Mouse (Mus musculus): ENCODE measurements around the gene Cdkn1c. TPM values are rescaled to one million over a fixed set of nuclear protein-coding genes. Genes with fewer than 3 reads are reported as not detected.

Cdkn1c gene
- total RNA-seq, 2 experiments from 2014 or later, result 10.7 to 11.4 TPM

DNA sequence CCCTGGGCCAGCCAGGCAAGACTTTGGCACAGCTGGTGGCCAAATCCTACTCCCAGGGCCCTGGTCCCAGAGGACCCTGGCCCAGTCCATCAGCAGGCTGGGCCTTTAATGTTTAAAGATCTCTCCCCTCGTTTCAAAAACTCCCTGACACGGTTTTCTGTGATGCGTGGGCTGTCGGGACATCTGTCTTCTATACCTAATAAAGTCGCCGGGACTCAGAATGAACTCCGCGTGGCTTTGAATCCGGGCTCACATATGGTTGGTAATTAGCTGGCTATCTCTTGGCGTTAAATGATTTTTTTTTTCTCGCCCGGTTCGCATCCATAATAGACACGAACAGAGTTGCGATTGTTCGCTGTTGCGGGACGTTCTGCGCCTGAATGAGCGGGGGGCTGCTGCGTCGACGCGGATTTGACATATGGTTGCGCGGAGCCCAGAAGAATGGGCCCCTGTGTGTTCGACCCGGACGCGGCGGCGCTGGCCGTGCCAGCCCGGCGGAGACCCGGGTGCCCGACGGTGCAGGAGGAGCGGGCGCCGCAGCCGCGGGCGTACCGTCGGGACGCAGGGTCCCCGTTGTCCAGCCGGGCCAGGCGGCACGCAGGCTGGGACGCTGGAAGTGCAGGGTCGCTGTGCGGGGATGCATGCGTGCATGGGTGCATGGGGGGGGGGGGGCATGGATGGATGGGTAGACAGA lies 15.7 kb downstream of the Cdkn1c start:
- DNase-seq (ENCODE audit: low spot score in 2 of 2), result no peak
- intact Hi-C loops (cut with DNase I), result no loop called here

DNA sequence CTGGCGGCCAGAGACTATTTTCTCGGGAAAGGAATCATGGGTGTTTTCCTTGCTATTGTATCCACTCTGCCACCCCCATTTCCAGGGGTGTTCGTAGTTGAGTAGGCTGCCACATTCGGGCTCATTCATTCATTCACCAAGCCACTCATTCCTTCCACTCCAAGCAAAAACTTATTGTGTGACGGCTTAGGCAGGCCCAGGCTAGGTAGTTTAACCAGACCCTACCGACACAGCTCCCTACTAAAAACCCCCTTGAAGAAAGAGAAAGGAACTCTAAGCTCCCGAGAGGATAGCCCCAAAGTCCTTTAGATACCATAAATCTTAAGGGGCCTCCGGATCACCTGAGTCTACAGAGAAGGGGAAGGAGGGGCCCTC lies 16.3 kb downstream of the Cdkn1c start:
- intact Hi-C loops (cut with DNase I), result no loop called here
- no peak for DNase-seq (ENCODE audit: low spot score in 2 of 2)

DNA sequence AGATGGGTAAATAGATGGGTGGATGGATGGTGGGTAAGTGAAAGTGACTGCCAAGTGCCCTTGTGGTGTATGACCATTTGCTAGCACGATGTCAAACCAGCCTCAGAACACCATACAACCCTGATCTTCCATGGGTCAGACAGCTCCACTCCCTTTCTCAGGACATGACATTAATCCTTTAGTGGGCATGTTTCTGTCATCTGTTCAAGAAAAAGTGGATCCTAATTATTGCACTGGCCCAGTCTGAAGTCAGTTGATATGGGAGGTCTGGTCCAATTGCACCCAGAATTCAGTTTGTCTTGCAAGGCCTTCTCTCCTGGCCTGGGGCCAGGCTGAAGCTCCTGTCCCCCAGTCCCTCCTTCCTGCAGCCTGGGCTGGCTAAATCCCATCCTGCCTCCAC lies 21.9 kb downstream of the Cdkn1c start:
- intact Hi-C loops (cut with DNase I), result no loop called here

DNA sequence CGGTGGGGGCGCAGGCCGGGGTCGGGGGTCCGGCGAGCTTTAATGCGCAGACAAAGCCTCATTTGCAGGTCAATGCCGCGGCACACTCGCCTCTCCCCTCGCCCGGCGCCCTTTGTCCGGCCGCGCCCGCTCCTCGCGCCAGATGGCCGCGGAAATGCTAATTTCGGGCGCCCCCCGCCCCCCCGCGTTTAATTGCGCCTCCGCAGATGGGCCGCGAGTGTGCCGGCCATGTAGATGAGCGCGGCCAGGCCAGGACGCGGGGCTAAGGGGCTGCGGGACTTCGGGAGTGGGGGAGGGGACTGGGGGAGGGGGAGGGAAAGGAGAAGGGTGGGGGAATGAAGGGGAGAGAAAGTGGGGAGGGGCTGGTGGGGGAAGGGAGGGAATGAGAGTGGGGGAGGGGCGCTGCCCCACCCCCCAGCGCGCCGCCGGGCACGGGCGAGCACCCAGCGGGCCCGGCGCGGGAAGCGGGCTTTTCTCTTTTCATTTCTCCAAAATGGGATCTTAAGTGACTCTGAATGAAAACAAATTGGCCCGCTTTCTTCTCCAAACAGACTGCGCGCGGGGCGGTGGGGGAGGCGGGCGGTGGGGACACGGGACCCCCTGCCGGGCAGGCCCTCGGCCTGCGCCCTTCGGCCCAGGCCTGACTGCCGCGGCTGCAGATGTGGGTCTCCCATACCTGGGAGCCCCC lies 22.8 kb downstream of the Cdkn1c start:
- no peak for DNase-seq (ENCODE audit: low spot score in 2 of 2)

More for the DNA sequence above, 21.9 kb downstream of the Cdkn1c start:
- DNase-seq (ENCODE audit: low spot score in 2 of 2), result no peak

DNA sequence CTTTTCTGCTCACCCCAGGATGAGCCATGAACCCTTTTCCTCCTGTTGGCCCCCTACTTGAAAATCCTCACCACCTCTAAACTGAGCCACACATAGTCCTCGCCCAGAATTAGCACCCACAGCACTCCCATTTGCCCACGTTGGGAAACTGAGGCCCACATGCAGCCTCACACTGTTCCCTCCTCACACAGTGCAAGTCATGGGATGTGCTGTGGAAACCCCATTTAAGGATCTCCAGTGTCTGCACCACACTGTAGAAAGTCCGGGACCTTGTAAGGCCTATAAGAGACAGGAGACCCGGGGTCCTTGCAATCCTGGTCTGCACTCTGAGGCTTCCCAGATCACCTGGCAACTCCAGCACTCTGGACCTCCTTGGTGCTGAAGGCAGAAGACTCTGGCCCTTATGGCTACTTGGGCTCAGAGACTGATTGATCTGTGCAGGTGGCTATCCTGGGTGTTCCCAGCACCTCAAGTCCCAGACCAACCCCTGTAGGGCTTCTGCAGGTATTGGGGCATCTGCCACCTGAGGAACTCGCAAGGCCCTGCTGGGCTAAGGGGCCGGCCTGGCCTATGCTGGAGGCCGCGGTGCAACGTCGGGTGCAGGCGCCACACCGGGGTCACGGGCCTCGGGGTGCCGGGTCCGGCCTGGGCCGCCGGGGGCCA lies 23.5 kb downstream of the Cdkn1c start:
- intact Hi-C loops (cut with DNase I), result no loop called here
- DNase-seq (ENCODE audit: low spot score in 2 of 2), result no peak

More for the DNA sequence above, 22.8 kb downstream of the Cdkn1c start:
- intact Hi-C loops (cut with DNase I), result no loop called here

DNA sequence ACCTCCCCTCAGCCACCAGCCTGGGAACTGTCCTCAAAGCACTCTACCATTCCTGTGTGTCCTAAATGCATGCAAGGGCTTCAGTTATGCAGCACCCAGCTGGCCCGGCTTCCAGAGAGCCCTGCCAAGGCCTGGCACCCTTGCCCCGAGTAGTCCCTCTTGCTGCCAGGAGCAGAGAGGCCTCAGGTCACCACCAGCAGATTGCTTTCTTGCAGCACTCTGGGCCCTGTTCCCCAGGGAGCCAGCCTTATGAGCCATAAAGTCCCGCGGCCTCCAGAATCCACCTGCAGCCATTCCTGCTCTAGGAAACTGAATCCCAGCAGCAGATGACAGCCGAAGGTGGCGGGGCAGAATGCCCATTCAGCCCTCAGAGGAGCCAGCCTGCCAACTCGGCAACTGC lies 27.5 kb downstream of the Cdkn1c start:
- intact Hi-C loops (cut with DNase I), result no loop called here
- peak in 1 of 2 experiments; percentile 11 for DNase-seq (ENCODE audit: low spot score in 2 of 2)

DNA sequence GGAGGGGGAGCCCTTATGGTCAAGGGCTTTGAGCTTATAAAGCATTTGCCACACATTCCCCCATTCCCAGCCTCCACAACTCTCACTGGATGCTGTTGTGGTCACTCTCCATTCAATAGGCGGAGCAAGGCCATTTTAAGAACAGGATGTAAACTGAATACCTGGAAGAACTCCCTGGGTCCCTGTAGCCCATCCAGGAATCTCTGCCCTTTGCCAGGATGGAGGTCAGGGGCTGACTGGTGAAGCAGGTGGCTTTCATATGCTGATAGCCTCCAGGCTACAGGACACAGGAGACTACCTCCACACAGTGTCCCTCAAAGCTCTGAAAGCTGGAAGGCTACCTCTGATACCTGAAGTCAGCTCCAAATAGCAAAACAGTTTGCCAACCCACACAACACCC lies 28.2 kb downstream of the Cdkn1c start:
- intact Hi-C loops (cut with DNase I), result no loop called here
- no peak for DNase-seq (ENCODE audit: low spot score in 2 of 2)

DNA sequence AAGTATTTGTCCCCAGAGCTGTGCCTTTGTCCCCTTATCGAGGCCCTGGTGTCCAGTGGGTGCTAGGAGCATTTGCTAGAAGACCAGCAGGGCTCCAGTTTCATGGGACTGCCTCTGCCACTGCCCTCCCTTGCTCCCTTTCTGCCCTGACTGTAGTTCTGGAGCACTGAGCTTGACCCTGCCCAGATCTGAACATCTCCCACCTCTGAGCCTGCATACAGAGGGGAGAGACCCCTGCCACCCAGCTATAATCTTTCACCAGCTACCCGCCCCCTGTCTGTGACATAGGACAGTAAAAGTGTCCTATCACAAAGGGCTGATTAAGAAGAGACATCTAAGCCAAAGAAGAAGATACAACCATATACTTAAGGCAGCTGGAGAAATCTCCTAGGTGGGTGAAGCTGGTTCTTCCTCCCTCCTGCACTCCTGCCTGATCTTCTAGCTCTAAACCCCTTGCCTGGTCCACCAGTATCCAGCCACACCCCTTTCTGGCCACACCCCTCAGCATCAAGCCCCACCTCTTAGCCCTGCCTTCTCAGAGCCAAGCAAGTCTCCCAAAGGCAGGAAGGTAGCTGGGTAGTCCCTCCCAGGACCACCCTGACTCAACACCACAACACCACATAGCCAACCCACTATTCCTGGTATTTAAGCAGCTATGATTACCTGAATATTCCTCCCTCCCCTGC lies 31.9 kb downstream of the Cdkn1c start:
- no peak for DNase-seq (ENCODE audit: low spot score in 2 of 2)
- intact Hi-C loops (cut with DNase I), result no loop called here

DNA sequence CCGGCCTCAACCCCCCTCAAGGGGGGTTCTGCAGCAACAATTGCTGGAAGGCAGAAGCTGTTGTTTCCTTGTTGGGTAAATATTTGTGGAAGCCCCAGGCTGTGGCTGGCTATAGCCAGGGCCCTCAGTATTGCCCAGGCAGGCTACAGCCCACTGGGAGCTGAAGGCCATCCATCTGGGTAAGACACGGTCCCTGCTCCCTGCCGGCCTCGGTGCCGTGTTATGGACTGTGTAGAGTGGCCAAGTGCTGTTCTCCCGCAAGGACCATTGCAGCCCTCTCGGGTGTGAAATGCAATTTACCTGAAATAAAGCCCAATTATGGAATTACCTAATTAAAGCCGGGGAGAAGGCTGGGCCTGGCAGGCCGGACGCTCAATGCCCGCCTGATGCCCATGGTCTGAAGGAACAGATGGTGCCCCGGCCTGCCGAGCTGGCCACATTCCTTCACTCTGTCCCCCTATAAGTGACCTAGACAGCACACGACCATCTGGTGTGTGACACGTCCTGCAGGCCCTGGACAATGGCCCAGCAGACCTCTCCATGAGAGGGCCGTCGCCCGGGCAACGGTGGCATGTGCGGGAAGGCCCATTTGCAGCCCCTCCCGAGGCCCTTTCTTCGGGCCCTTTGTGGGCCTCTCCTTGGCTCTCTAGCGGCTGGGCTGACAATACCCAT lies 32.6 kb downstream of the Cdkn1c start:
- intact Hi-C loops (cut with DNase I), result no loop called here
- no peak for DNase-seq (ENCODE audit: low spot score in 2 of 2)

DNA sequence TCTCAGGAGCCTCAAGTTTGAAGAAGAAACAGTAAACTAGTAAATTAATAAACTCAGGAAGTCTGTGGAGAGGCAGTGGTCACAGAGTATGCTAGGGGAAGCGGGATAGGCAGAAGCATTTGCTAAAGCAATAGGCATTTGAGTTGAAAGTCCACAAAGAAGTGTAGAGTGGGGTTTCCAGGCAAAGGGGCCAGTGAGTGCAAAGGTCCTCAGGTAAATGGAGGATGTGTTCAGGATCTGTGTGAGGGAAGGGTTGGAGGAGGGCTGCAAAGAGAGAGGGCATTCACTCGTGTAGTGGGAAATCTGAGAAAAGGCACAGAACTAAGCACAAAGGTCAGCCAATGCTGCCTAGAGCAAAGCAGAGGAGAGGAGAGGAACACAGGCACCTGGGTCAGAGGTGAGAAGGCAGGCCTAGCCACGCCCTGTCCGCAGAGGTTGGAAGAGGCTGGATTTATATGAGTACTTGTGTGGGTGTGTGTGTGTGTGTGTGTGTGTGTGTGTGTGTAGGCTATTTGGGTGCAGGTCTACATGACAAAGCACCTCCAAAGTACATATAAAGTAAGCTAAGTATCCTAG lies 41.2 kb downstream of the Cdkn1c start:
- no peak for DNase-seq (ENCODE audit: low spot score in 2 of 2)

DNA sequence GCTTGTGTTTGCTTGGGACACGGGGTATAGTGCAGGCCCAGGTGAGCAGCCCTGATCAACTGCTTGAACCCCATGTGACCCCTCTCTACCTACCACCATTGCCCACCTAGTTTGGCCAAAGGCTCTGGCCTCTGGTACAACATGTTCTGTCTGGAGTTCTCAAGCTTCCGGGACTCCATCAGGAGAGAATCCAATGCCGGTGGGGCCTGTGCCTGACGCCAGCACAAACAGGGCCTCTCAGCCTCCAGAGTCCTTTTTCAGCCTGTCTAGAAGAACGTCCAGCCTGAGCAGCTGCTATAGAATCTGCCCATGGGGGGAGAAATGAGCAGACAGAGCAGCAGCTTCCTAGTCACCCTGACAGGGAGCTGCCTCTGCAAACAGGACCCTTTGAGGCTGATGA lies 43.0 kb downstream of the Cdkn1c start:
- intact Hi-C loops (cut with DNase I), result no loop called here
- no peak for DNase-seq (ENCODE audit: low spot score in 2 of 2)

More for the DNA sequence above, 41.2 kb downstream of the Cdkn1c start:
- intact Hi-C loops (cut with DNase I), result no loop called here

DNA sequence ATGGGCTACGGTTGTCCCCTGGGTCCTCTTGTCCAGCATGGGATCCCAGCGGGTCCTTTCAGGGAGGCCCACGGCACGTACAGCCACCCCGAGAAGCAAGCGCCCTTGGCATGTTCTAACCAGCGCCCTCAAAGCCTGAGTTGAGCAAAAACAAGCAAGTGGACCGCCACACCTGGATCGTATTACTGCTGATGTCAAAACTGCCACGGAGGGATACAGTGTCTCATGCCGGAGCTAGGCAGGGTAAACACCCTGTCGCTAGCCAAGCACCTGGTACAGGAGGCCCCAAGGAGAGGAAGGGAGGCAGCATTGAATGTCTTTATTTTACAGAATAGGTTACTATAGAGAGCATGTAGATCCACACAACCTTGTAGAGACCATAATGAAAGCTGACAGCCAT lies 44.4 kb downstream of the Cdkn1c start:
- no peak for DNase-seq (ENCODE audit: low spot score in 2 of 2)
- intact Hi-C loops (cut with DNase I), result no loop called here

DNA sequence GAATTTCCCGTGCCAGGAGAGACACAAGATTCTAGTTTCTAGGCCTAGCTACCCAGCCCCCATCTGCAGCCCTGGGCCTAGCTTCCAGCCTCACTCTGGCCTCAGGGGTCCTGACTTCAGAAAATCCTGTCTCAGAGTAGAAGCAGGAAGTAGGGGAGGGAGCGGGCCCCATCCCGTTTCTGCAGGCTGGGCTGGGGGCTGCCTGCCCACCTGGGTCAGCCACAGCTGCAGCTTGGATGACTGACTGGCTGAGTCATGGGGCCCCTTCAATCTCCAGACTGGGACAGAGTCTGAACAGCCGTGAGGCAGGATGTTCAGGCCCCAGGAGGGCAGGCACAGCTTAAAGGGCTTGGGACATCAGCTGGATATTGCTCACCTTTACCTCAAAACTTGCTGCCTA lies 45.8 kb downstream of the Cdkn1c start:
- DNase-seq (ENCODE audit: low spot score in 2 of 2), result no peak
- intact Hi-C loops (cut with DNase I), result no loop called here

DNA sequence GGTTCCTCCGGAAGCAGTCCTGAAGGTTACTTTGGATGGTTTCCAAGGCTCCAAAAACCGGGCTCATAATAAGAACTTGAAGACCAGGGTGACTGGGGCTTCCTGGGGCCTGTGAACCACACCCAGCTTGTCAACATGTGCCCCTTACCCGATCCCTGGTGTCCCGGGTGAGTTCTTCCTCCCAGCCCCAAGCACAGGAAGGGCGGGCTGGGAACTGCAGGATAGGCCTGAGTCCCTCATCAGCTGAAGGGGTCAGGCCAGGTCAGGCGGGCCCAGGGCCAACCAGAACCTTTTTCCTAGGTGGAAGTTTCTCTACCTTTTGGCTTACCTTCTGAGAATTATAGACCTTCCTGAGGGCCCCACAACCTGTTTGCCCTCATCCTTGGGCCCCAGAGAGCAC lies 48.2 kb downstream of the Cdkn1c start:
- intact Hi-C loops (cut with DNase I), result no loop called here
- DNase-seq (ENCODE audit: low spot score in 2 of 2), result no peak

DNA sequence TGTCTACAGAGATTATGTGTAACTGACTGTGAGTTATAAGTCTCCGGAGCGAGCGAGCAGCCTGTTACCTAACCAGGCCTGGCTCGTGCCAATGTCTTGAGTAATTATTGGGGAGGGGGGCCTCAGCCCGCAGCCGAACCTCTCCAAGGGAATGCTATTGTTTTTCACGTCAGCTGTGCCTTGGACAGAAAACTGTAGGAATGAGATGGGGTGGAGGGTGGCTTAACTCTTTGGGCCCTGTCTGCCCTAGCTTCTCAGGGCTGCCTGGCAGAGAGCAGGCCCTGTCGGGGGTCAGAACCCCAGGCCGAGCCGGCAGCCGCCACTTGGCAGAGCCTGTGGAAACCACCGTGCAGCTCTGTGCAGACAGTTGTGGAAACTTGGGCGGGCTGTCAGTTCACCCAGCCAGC lies 52.2 kb downstream of the Cdkn1c start:
- DNase-seq (ENCODE audit: low spot score in 2 of 2), result no peak

More for the DNA sequence above, 52.2 kb downstream of the Cdkn1c start:
- intact Hi-C loops (cut with DNase I), result no loop called here

Other genes with a start within 250 kb of the Cdkn1c start
- gene Slc22a18, start 12.7 kb upstream of the Cdkn1c start, total RNA-seq (2021), result under 1 TPM in 1 of 2 experiments, not detected in 1; 0.78 TPM
- not detected for gene Phlda2, start 42.1 kb upstream of the Cdkn1c start, total RNA-seq (2021)
- gene Nap1l4, start 88.1 kb upstream of the Cdkn1c start, total RNA-seq (2021), result 100 to 1,000 TPM; 104 to 113 TPM
- gene Cars, start 139.0 kb upstream of the Cdkn1c start, total RNA-seq (2021), result 10 to 100 TPM; 52.6 to 53.8 TPM
- gene Tnfrsf26, start 167.7 kb upstream of the Cdkn1c start, total RNA-seq (2021), result not detected
- 1 to 10 TPM; 1.0 to 1.4 TPM for gene Tnfrsf22, start 188.6 kb upstream of the Cdkn1c start, total RNA-seq (2021)
- 1 to 10 TPM; 1.2 to 1.3 TPM for gene Tnfrsf23, start 224.8 kb upstream of the Cdkn1c start, total RNA-seq (2021)